Mouse (Mus musculus) heart, embryonic 15.5 days (tissue): ENCODE measurements around the gene BC030867. TPM values are rescaled to one million over a fixed set of nuclear protein-coding genes. Genes with fewer than 3 reads are reported as not detected.

Experiments used
- ATAC-seq: fragments of 200-750 bp; cut with Nextera tagmentation; replicated peaks from 2 replicates; pipeline ENCODE4 v1.8.0; 2017; ENCODE audit warnings: low read depth, moderate TSS enrichment; ENCODE audit not compliant: insufficient number of reproducible peaks, insufficient read depth, low FRiP score
- H3K27ac ChIP-seq: fragments of 300-500 bp; sonication (generic); 2 replicates; pipeline ENCODE4 v1.5.1; 2015; ENCODE audit warnings: mild to moderate bottlenecking, inconsistent platforms
- H3K27me3 ChIP-seq: fragments of 300-500 bp; sonication (generic); 2 replicates; pipeline ENCODE4 v1.6.1; 2015; ENCODE audit warnings: inconsistent platforms
- H3K36me3 ChIP-seq: fragments of 300-500 bp; sonication (generic); 2 replicates; pipeline ENCODE4 v1.6.1; 2015; ENCODE audit warnings: mild to moderate bottlenecking, inconsistent platforms
- H3K4me1 ChIP-seq: fragments of 300-500 bp; sonication (generic); replicated peaks from 2 replicates; pipeline ENCODE4 v1.6.1; 2015; ENCODE audit warnings: inconsistent platforms
- H3K4me2 ChIP-seq: fragments of 300-500 bp; sonication (generic); 2 replicates; pipeline ENCODE4 v1.6.1; 2015; ENCODE audit warnings: inconsistent platforms, mild to moderate bottlenecking, moderate library complexity
- H3K4me3 ChIP-seq: fragments of 300-500 bp; sonication (generic); 2 replicates; pipeline ENCODE4 v1.5.1; 2015; ENCODE audit warnings: mild to moderate bottlenecking, inconsistent platforms
- H3K9ac ChIP-seq: fragments of 300-500 bp; sonication (generic); 2 replicates; pipeline ENCODE4 v1.6.1; 2015; ENCODE audit warnings: mild to moderate bottlenecking, inconsistent platforms
- H3K9me3 ChIP-seq: fragments of 300-500 bp; sonication (generic); replicated peaks from 2 replicates; pipeline ENCODE4 v1.6.1; 2016; ENCODE audit warnings: inconsistent platforms
- WGBS: fragments of 180-500 bp; shearing (Covaris S2); methylation state at CpG from one replicate; pipeline ENCODE4 v1.1.7; 2015; ENCODE audit warnings: mixed read lengths; 5-methylcytosine and 5-hydroxymethylcytosine counted together
- polyA plus RNA-seq: library from polyadenylated mRNA; unstranded; fragments of >200 nt; fragmentation: Nextera tagmentation; extraction: Ambion mirVana; gene quantifications from 2 replicates; pipeline ENCODE4 v1.2.1, GENCODE M21; 2015

Gene BC030867
- polyA plus RNA-seq, 1 experiment from 2014 or later: 8.3 TPM

- peaks cover 95% of the 10 kb centered on the region for H3K4me1 ChIP-seq
- peak overlapping the region; percentile 83 for H3K4me2 ChIP-seq
- peak overlapping the region; percentile 95 for H3K27ac ChIP-seq
- H3K4me3 ChIP-seq: 0 out of 2 replicates have a peak overlapping the region, but pooled peaks have one; percentile 1
- H3K27me3 ChIP-seq: no peaks in the 10 kb centered on the region
- H3K9ac ChIP-seq: peak overlapping the region; percentile 11
- ATAC-seq: no peak
- H3K9me3 ChIP-seq: no peaks in the 10 kb centered on the region
- 19% methylated on average over 10 of the region's 10 CpGs for WGBS
- H3K36me3 ChIP-seq: no peaks in the 10 kb centered on the region
Measured at GRCm38 (mm10) chr11:102214430-102215156, 34.1 kb upstream of the BC030867 start.

GRCm38 (mm10) chr11:102215511-102215910 lies 33.2 kb upstream of the BC030867 start:
- peak overlapping the region; percentile 68 for H3K4me3 ChIP-seq
- H3K4me1 ChIP-seq: peaks cover 95% of the 10 kb centered on the region
- 32% methylated on average over 11 of the region's 11 CpGs for WGBS
- peak overlapping the region; percentile 83 for H3K4me2 ChIP-seq
- H3K27me3 ChIP-seq: no peaks in the 10 kb centered on the region
- H3K27ac ChIP-seq: peak overlapping the region; percentile 95
- no peak for ATAC-seq
- H3K9ac ChIP-seq: peak overlapping the region; percentile 55
- H3K36me3 ChIP-seq: no peaks in the 10 kb centered on the region
- H3K9me3 ChIP-seq: no peaks in the 10 kb centered on the region

- H3K27ac ChIP-seq: peak overlapping the region; percentile 95
- peak overlapping the region; percentile 80 for H3K9ac ChIP-seq
- peak overlapping the region; percentile 83 for H3K4me2 ChIP-seq
- peaks cover 95% of the 10 kb centered on the region for H3K4me1 ChIP-seq
- H3K9me3 ChIP-seq: no peaks in the 10 kb centered on the region
- H3K4me3 ChIP-seq: peak overlapping the region; percentile 68
- 15% methylated on average over 12 of the region's 12 CpGs for WGBS
- H3K36me3 ChIP-seq: no peaks in the 10 kb centered on the region
- H3K27me3 ChIP-seq: no peaks in the 10 kb centered on the region
- ATAC-seq: peak; percentile 73
Measured at GRCm38 (mm10) chr11:102216056-102216885, 32.4 kb upstream of the BC030867 start.

- Histone ChIP-seq H3K9me3 (no peaks in the 10 kb centered on the region), H3K4me3 (peak overlapping the region; percentile 68), H3K27me3 (no peaks in the 10 kb centered on the region), H3K27ac (peak overlapping the region; percentile 95), H3K4me2 (peak overlapping the region; percentile 83), H3K36me3 (no peaks in the 10 kb centered on the region), H3K4me1 (peaks cover 92% of the 10 kb centered on the region), H3K9ac (peak overlapping the region; percentile 80)
- WGBS: 22% methylated on average over 5 of the region's 5 CpGs
- ATAC-seq: no peak
Measured at GRCm38 (mm10) chr11:102216886-102217240, 31.8 kb upstream of the BC030867 start.

GRCm38 (mm10) chr11:102217396-102217795 lies 31.3 kb upstream of the BC030867 start:
- Histone ChIP-seq H3K9me3 (no peaks in the 10 kb centered on the region), H3K27me3 (no peaks in the 10 kb centered on the region), H3K36me3 (no peaks in the 10 kb centered on the region), H3K4me3 (peak overlapping the region; percentile 68), H3K27ac (peak overlapping the region; percentile 95), H3K9ac (peak overlapping the region; percentile 80), H3K4me2 (peak overlapping the region; percentile 83), H3K4me1 (peaks cover 92% of the 10 kb centered on the region)
- WGBS: 29% methylated on average over 6 of the region's 6 CpGs
- no peak for ATAC-seq

- peaks cover 92% of the 10 kb centered on the region for H3K4me1 ChIP-seq
- H3K9ac ChIP-seq: peak overlapping the region; percentile 80
- no peak for ATAC-seq
- no peaks in the 10 kb centered on the region for H3K9me3 ChIP-seq
- H3K4me2 ChIP-seq: peak overlapping the region; percentile 83
- no peaks in the 10 kb centered on the region for H3K27me3 ChIP-seq
- peak overlapping the region; percentile 68 for H3K4me3 ChIP-seq
- H3K27ac ChIP-seq: peak overlapping the region; percentile 95
- no peaks in the 10 kb centered on the region for H3K36me3 ChIP-seq
- 18% methylated on average over 7 of the region's 7 CpGs for WGBS
Measured at GRCm38 (mm10) chr11:102217876-102218430, 30.7 kb upstream of the BC030867 start.

- no peaks in the 10 kb centered on the region for H3K27me3 ChIP-seq
- no peaks in the 10 kb centered on the region for H3K36me3 ChIP-seq
- H3K4me3 ChIP-seq: peak overlapping the region; percentile 68
- peak overlapping the region; percentile 95 for H3K27ac ChIP-seq
- 1% methylated on average over 10 of the region's 10 CpGs for WGBS
- peak overlapping the region; percentile 80 for H3K9ac ChIP-seq
- peak; percentile 76 for ATAC-seq
- no peaks in the 10 kb centered on the region for H3K9me3 ChIP-seq
- peaks cover 94% of the 10 kb centered on the region for H3K4me1 ChIP-seq
- H3K4me2 ChIP-seq: peak overlapping the region; percentile 83
Measured at GRCm38 (mm10) chr11:102218783-102219182, 29.9 kb upstream of the BC030867 start.

GRCm38 (mm10) chr11:102219247-102219993 lies 29.3 kb upstream of the BC030867 start:
- H3K4me1 ChIP-seq: peaks cover 92% of the 10 kb centered on the region
- peak overlapping the region; percentile 95 for H3K27ac ChIP-seq
- H3K27me3 ChIP-seq: no peaks in the 10 kb centered on the region
- WGBS: 37% methylated on average over 14 of the region's 14 CpGs
- H3K9ac ChIP-seq: peak overlapping the region; percentile 33; the same call in 1 of the 2 replicates
- peak overlapping the region; percentile 83 for H3K4me2 ChIP-seq
- H3K9me3 ChIP-seq: no peaks in the 10 kb centered on the region
- no peaks in the 10 kb centered on the region for H3K36me3 ChIP-seq
- ATAC-seq: no peak
- peak overlapping the region; percentile 68 for H3K4me3 ChIP-seq

- WGBS: 24% methylated on average over 4 of the region's 4 CpGs
- Histone ChIP-seq H3K4me2 (peak overlapping the region; percentile 83), H3K27me3 (no peaks in the 10 kb centered on the region), H3K9ac (peak overlapping the region; percentile 33; the same call in 1 of the 2 replicates), H3K9me3 (no peaks in the 10 kb centered on the region), H3K27ac (peak overlapping the region; percentile 95), H3K4me3 (peak overlapping the region; percentile 68; the same call in 1 of the 2 replicates), H3K4me1 (peaks cover 92% of the 10 kb centered on the region), H3K36me3 (no peaks in the 10 kb centered on the region)
- peak; percentile 40 for ATAC-seq
Measured at GRCm38 (mm10) chr11:102219994-102220346, 28.7 kb upstream of the BC030867 start.

- H3K27ac ChIP-seq: peak overlapping the region; percentile 95
- 36% methylated on average over 6 of the region's 6 CpGs for WGBS
- H3K27me3 ChIP-seq: no peaks in the 10 kb centered on the region
- no peak overlapping the region for H3K4me3 ChIP-seq
- H3K4me2 ChIP-seq: peak overlapping the region; percentile 83; the same call in 1 of the 2 replicates
- ATAC-seq: no peak
- H3K9me3 ChIP-seq: no peaks in the 10 kb centered on the region
- no peaks in the 10 kb centered on the region for H3K36me3 ChIP-seq
- H3K4me1 ChIP-seq: peaks cover 92% of the 10 kb centered on the region
- H3K9ac ChIP-seq: no peak overlapping the region
Measured at GRCm38 (mm10) chr11:102220451-102220850, 28.2 kb upstream of the BC030867 start.
